Comparison of ENCODE assay signal across 8 mouse cellular contexts in genomic region chr7:133805614-133806175, GRCm38 (mm10). TPM values are rescaled to one million over a fixed set of nuclear protein-coding genes. Genes with fewer than 3 reads are reported as not detected.
DNase-seq lines count a peak whose midpoint lies in the region; ATAC-seq and TF ChIP-seq lines count a peak whose summit lies in the region.

No protein-coding gene starts in this region.

- no peaks in the 10 kb centered on the region for H3K27me3 ChIP-seq in ES-Bruce4 (ENCODE audit: control insufficient read depth, insufficient read depth, low read length, poor library complexity, severe bottlenecking)
- no peaks in the 10 kb centered on the region for H3K27me3 ChIP-seq in embryonic facial prominence, embryonic 14.5 days (replicated peaks; ENCODE audit: control insufficient read depth, insufficient read depth, low read length)
- no peaks in the 10 kb centered on the region for H3K27me3 ChIP-seq in lung, embryonic 16.5 days (ENCODE audit: control insufficient read depth, insufficient read depth, low read depth, low read length)

- H3K4me1 ChIP-seq in ES-Bruce4 (ENCODE audit: control insufficient read depth, insufficient read depth, low read length): no peaks in the 10 kb centered on the region
- no peaks in the 10 kb centered on the region for H3K4me1 ChIP-seq in embryonic facial prominence, embryonic 14.5 days (ENCODE audit: control insufficient read depth, insufficient read depth, low read length)
- H3K4me1 ChIP-seq in lung, embryonic 16.5 days (replicated peaks; ENCODE audit: control insufficient read depth, insufficient read depth, low read length): no peaks in the 10 kb centered on the region

- ATAC-seq in embryonic facial prominence, embryonic 14.5 days (ENCODE audit: low read depth): peak; percentile 85; the same call in 1 of the 2 replicates
- ATAC-seq in lung, embryonic 16.5 days (ENCODE audit: low read depth): peak; percentile 87

- no peak overlapping the region for H3K4me2 ChIP-seq in embryonic facial prominence, embryonic 14.5 days (ENCODE audit: low read depth, low read length)
- no peak overlapping the region for H3K4me2 ChIP-seq in lung, embryonic 16.5 days (ENCODE audit: low read depth, low read length)

- no peak overlapping the region for H3K9ac ChIP-seq in ES-Bruce4 (ENCODE audit: low read depth, poor library complexity, severe bottlenecking)
- no peak overlapping the region for H3K9ac ChIP-seq in embryonic facial prominence, embryonic 14.5 days (ENCODE audit: low read depth, low read length)
- H3K9ac ChIP-seq in lung, embryonic 16.5 days (ENCODE audit: low read length): no peak overlapping the region

- H3K9me3 ChIP-seq in ES-Bruce4 (replicated peaks; ENCODE audit: control insufficient read depth, insufficient read depth, low read length, poor library complexity, severe bottlenecking): no peaks in the 10 kb centered on the region
- H3K9me3 ChIP-seq in embryonic facial prominence, embryonic 14.5 days (ENCODE audit: control insufficient read depth, low read length): no peaks in the 10 kb centered on the region
- H3K9me3 ChIP-seq in lung, embryonic 16.5 days (ENCODE audit: control insufficient read depth, low read length): no peaks in the 10 kb centered on the region

- peak; percentile 82 for DNase-seq in adrenal gland, postnatal 14 days
- DNase-seq in embryonic facial prominence, embryonic 14.5 days (ENCODE audit: low spot score): peak; percentile 75
- DNase-seq in heart, postnatal 36 days: peak; percentile 38 to 60
- peak; percentile 55 to 69 for DNase-seq in layer of hippocampus, adult 2 months (ENCODE audit: low spot score in 2 of 2)
- peak; percentile 79 for DNase-seq in right cerebral cortex, postnatal 14 days
- no peak for DNase-seq in natural killer cell, adult 2 months (ENCODE audit: low spot score in 2 of 2)

- peak; percentile 96 for TF ChIP-seq CTCF in ES-Bruce4 (IDR thresholded peaks at IDR 0.05; ENCODE audit: low read depth, low read length)
- TF ChIP-seq CTCF in layer of hippocampus, adult 2 months (conservative IDR thresholded peaks at IDR 0.05): peak; percentile 88

- intact Hi-C loops in heart, postnatal 36 days (cut with DNase I): loop anchor here (2.0 kb wide), 1 partner anchor 543 kb away; no protein-coding TSS in a partner anchor

- no peak for TF ChIP-seq EP300 in ES-Bruce4 (IDR thresholded peaks at IDR 0.05; ENCODE audit: insufficient read depth, low read depth, low read length)

- no peak overlapping the region for H3K27ac ChIP-seq in ES-Bruce4 (ENCODE audit: insufficient read depth, low read length)
- H3K27ac ChIP-seq in embryonic facial prominence, embryonic 14.5 days (replicated peaks; ENCODE audit: low read depth, low read length): no peak overlapping the region
- H3K27ac ChIP-seq in layer of hippocampus, adult 2 months: no peak overlapping the region
- H3K27ac ChIP-seq in lung, embryonic 16.5 days (ENCODE audit: low read length): no peak overlapping the region

- no peaks in the 10 kb centered on the region for H3K36me3 ChIP-seq in ES-Bruce4 (ENCODE audit: control insufficient read depth, insufficient read depth, low read length, poor library complexity, severe bottlenecking)
- H3K36me3 ChIP-seq in embryonic facial prominence, embryonic 14.5 days (ENCODE audit: control insufficient read depth, insufficient read depth, low read length): no peaks in the 10 kb centered on the region
- no peaks in the 10 kb centered on the region for H3K36me3 ChIP-seq in lung, embryonic 16.5 days (ENCODE audit: control insufficient read depth, insufficient read depth, low read length)

- no peak overlapping the region for H3K4me3 ChIP-seq in ES-Bruce4 (ENCODE audit: low read depth, low read length)
- H3K4me3 ChIP-seq in embryonic facial prominence, embryonic 14.5 days (ENCODE audit: low read depth, low read length): no peak overlapping the region
- no peak overlapping the region for H3K4me3 ChIP-seq in layer of hippocampus, adult 2 months
- H3K4me3 ChIP-seq in lung, embryonic 16.5 days (ENCODE audit: low read length): no peak overlapping the region

- no peak for TF ChIP-seq POLR2A in ES-Bruce4 (IDR thresholded peaks at IDR 0.05; ENCODE audit: insufficient read depth, low read length)

- WGBS in embryonic facial prominence, embryonic 14.5 days: 49% methylated on average over 7 of the region's 7 CpGs
- WGBS in lung, embryonic 16.5 days: 33% methylated on average over 7 of the region's 7 CpGs

RNA-seq across cellular contexts. Expression of gene Dhx32, which starts 23.2 kb away (rescaled TPM):
- 27.1 and 27.8 TPM in 2 replicates for polyA plus RNA-seq in ES-Bruce4 (2011; ENCODE audit: insufficient read depth, insufficient read length, low read depth, missing spikeins)
- 41.6 and 44.6 TPM in 2 replicates for total RNA-seq in adrenal gland, postnatal 14 days (2021)
- 29.4 and 32.2 TPM in 2 replicates for polyA plus RNA-seq in embryonic facial prominence, embryonic 14.5 days (2014; fragmentation: Nextera tagmentation; extraction: Ambion mirVana)
- 10 to 100 TPM; 42.0 to 44.4 TPM for total RNA-seq in heart, postnatal 36 days (2021)
- total RNA-seq in layer of hippocampus, adult 2 months (2021): 10 to 100 TPM; 36.5 to 39.2 TPM
- 27.7 and 29.2 TPM in 2 replicates for polyA plus RNA-seq in lung, embryonic 16.5 days (2015; fragmentation: Nextera tagmentation; extraction: Ambion mirVana)

RNA-seq across cellular contexts. Expression of gene Fank1, which starts 29.0 kb away (rescaled TPM):
- polyA plus RNA-seq in ES-Bruce4 (2011; ENCODE audit: insufficient read depth, insufficient read length, low read depth, missing spikeins): 1.7 and 3.1 TPM in 2 replicates
- 0.33 and 0.90 TPM in 2 replicates for total RNA-seq in adrenal gland, postnatal 14 days (2021)
- polyA plus RNA-seq in embryonic facial prominence, embryonic 14.5 days (2014; fragmentation: Nextera tagmentation; extraction: Ambion mirVana): 2.1 and 3.0 TPM in 2 replicates
- total RNA-seq in heart, postnatal 36 days (2021): not detected
- 1 to 10 TPM; 2.0 to 2.5 TPM for total RNA-seq in layer of hippocampus, adult 2 months (2021)
- polyA plus RNA-seq in lung, embryonic 16.5 days (2015; fragmentation: Nextera tagmentation; extraction: Ambion mirVana): 2.7 and 3.1 TPM in 2 replicates

Comparison
In these comparisons a context has a peak if more than half of its experiments do, and no peak if none do; other contexts are left out.
1. DNase-seq: peak in adrenal gland, postnatal 14 days (single experiment), embryonic facial prominence, embryonic 14.5 days (single experiment), heart, postnatal 36 days (2 of 2), layer of hippocampus, adult 2 months (2 of 2) and right cerebral cortex, postnatal 14 days (single experiment); none in natural killer cell, adult 2 months (0 of 2).